Mouse (Mus musculus) cerebellum, adult 2 months (tissue): ENCODE data around the gene Gjb2.

Experiments
- CTCF ChIP-seq: fragments of 200-500 bp; IDR thresholded peaks from 2 replicates; pipeline ENCODE4 v1.5.1; 2011; ENCODE audit warnings: low read depth, mild to moderate bottlenecking, control low read depth, low read length, moderate library complexity, borderline replicate concordance; ENCODE audit not compliant: insufficient read depth
- POLR2A ChIP-seq: fragments of 200-500 bp; IDR thresholded peaks from 2 replicates; pipeline ENCODE4 v1.6.1; 2011; ENCODE audit warnings: low read length, control low read depth, borderline replicate concordance; ENCODE audit not compliant: insufficient read depth

DNA sequence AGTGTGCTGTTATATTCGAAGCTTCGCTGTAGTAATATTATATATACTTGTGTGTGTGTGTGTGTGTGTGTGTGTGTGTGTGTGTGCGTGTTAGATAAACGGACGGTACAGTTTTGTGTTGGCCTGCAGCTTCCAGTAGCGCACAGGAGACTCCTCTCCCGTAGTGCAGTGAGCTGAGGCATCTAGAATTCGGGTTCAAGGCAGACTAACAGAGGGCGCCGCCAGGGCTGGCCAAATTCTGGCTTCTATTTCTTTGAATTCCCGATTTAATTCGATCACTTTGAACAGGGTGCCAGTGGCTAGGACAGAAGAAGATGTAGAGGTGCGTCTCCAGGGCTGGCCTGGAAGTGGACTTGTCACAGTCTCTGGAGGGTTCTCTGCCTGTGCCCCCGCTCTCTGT, 609 bp upstream of the Gjb2 start:
- no peak for TF ChIP-seq POLR2A
- no peak for TF ChIP-seq CTCF
